Mouse (Mus musculus) cerebellum, adult 9-11 months (tissue): Measurements from ENCODE around the gene Sat2.
"Not testable (repeated sequence)": the region's sequence is repeated elsewhere in the genome, so short reads cannot be mapped to it uniquely, and the experiment has no call there.

Experiments
- DNase-seq: peaks from one replicate; pipeline ENCODE4 v3.0.0; 2022

The Sat2 gene

DNA sequence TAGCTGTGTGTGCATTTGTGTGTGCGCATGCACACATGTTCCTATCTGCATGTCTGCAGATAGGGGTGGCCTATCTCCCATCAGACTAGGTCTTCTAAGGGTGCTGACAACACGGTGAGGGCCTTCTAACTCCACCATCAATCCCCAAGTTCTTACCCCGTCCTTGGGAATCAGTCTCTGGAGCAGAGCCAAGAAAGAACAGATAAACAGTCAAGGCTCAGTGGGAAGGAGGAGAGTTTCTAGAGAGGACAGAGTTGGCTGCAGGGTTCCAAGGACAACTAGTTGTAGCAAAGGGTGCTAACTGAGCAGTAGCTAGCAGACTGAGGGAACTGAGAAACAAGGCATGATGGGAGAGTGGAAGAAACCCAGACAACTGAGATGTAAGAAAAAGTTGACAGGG, 20.1 kb upstream of the Sat2 start:
- DNase-seq = no peak

DNA sequence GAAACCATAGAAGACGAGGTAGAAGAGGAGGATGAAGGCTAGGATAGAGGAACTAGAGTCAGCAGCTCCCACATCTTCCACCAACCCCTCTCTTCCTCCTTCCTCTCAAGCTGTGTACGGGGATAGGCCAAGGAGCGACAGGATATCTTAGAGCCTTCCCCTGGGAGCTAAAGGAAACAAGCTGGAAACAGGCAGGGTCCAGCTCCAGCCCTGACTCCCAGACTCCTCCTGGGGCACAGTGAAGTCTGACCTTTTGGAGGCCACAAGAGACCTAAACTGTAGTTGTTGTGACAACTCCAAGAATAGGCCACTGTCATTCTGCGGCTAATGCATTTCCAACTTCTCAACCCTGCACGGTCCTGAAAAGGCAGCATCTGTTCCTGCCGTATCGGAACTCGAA, 18.3 kb upstream of the Sat2 start:
- DNase-seq = no peak

DNA sequence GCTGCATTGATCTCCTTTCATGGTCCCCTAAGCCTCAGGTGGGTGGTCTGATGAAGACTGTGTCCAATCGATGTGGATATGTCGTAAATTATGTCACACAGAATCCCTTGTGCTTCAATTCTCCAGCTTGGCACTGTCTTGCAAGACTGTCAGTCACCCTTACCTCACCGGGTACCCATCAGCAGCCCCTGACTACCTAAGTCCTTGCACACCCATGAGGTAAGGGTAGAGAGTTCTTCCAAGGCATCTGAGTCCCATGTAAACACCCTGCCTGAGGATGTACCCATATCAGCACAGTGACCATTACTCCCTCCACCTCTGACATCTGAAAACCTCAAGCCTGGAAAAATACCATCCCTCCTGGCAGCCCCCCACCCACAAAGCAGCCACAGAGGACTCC, 17.5 kb upstream of the Sat2 start:
- DNase-seq = no peak

DNA sequence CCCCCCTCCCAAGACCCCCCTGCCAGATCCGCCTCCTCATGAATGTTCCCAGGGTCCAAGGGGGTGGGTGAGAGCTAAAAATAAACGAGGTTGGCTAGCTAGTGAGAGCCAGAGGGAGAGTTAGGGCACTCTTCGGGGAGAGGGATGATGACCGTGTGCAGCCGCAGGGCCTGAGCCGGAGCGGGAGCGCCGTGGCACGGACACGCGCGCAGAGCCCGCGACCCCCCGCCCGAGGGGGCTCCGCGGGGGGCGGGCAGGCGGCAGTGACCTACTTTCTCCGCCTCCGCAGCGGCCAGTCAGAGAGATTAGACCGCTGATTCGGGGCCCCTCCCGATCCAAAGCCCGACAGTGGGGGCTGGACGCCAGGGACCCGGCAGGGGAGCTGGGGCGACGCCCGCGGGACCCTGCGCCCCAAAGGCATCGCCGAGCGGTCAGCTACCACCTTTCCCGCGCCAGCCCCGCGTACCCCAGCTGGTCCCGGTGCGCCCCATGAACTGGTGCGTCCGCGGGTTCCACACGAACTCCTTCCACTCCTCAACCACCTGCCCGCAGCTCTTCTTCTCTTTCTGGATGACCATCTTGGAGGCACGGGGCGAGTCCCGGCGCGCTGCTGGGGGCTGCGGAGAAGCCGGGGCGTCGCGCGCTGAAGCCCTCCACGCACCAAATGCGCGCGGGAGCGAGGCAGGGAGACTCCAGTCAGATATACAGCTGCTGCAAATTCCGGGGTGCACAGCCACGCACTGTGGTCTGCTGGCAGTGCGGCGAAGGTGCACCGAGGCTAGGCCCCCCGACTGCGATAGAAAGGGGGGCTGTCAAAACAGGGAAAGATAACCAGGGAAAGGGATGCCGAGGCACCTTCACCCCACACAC, 16.8 kb upstream of the Sat2 start:
- DNase-seq = peak; percentile 92

DNA sequence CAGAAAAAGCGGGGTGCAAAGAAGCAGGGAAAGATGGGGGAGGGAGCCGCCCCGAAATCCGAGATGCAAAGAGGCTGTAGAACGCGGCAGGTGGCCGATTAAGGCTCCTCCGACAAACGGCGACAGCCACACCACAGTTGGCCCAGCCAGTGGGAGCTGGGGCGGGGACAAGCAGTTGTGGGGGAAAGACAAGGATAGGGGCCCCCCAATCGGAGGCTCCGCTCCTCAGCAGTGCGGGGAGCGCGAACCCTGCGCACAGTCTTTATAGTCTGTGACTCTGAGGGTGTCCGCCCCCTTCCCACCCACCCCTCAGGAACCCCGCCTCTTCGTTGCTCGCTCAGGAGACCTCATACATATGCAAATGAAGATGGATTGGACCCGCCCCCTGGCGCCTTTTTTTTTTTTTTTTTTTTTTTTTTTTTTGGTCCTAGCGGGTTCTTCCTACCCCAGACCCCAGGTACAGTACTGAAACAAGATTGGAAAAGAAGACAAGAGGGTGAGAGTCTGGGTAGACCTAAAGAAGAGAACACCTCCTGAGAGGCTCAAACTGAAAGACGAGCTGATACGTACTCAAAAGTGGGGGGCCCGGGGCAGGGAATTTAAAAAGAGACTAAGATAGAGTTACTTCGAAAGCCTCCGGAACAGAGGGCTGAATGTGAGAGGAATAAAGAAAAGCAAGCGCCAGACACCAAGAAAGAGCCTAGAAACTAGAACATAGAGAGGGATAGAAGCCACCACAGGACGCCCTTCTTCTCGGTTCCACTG, 15.9 kb upstream of the Sat2 start, which contains the start of gene Atp1b2:
Atp1b2 (minus strand) TSS at position 217 of the 765 bp plus-strand sequence.
- DNase-seq = peak; percentile 95

DNA sequence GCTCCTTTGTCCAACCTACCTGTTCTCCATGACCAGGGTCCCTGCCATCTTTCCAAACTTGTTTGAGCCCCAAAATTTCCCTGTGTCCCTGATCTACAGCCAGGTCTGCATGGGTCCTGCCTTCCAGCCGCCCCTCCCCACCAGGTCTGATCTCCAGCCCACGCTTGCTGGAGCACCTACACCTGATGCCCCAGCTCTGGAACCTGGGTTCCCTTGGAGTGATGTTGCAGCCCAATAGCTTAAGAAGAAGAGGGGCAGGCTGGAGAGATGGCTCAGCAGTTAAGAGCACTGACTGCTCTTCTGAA, 15.4 kb upstream of the Sat2 start:
- DNase-seq = peak; percentile 73

DNA sequence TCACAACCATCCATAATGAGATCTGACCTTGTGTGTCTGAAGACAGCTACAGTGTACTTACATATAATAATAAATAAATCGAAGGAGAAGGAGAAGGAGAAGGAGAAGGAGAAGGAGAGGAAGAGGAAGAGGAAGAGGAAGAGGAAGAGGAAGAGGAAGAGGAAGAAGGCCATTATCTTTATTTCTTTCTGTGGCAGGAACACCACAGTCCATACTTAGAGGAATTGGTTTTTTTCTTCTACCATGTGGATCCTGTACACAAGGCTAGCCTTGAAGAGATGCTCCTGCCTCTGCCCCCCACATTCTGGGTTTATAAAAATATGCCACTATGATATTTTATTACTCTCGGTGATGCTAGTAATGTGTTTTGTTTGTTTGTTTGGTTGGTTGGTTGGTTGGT, 15.0 kb upstream of the Sat2 start:
- DNase-seq = no peak

DNA sequence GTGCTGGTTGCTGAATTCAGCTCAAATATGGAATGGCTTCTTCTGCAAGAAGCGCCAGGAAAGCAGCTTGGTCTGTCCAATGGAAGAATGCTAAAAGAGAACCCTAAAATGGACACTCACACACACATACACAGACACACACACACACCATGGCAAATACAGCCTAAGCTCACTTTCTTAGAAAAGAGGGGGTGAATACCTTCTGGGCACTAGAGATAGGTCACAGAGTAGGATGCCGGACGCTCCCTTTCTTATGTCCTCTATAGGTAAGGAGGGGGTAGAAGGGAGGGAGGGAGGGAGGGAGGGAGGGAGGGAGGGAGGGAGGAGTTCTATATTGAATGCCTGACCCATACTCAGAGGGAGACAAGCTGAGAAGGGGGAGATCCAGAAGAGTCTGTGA, 13.3 kb upstream of the Sat2 start:
- no peak for DNase-seq

DNA sequence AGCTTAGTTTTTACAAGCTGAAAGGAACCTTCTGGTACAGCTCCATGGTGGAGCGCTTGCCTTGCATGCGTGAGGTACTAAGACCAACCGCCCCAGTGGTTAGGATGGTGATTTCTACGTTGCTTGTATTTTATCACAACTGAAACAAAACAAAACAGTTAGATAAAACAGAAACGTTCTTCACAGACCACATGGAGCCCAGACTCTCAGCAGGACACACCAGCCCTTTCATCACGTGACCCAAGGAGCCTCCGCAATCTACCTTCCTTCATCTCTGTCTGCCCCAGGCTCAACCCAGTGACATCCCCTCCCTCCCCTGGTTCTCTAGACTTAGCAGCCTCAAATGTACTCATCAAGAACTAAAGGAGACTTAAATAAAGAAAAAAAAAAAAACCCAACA, 12.4 kb upstream of the Sat2 start:
- DNase-seq = no peak

DNA sequence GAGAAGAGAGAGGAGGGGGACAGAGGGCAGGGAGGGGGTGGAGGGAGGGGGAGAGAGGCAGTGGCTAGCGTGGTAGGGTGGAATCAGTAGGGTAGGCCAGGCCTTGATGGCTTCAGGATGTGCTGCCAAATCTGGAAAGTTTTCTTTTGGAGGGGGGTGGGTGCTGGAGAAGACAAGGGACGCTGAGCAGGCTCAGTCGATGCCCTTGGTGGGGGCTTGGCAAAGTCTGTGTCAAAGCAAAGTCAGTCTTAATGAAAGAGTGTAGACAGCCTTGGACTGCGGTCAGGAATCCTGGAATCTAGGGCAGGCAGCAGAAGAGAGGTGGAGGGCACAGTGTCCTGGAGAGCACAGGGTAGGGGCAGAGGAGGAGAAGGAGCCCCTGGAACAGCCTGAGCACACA, 10.9 kb upstream of the Sat2 start:
- peak; percentile 67 for DNase-seq

DNA sequence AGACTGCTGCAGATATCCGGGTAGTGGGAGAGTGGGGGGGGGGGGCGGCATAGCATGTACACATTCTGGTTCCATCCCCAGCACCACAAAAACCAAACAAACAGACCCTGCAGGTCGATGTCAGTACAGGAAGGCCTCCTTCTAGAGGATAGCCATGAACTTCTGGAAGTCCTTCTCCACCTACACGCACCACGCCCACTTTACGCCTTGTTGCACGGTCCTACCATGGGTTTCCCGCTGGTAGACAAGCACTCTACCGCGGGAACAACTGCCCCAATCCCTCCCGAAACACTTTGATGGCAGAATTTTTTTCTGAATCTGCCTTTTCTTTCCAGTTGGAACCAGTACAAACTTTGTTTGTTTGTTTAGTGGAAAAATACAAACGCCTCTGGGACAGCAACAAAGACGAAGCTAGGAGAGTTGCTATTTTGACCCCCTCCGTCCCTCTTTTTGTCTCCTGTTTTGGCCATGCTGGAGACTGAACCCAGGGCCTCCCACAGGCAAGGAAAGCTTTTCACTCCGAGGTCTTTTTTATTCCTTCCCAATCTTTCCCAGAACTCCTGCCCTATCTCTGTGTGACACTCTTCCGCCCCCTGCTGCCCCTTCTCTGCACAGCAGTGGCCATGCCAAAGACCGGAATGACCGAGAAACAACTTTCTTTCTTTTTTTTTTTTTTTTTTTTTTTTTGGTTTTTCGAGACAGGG, 8.1 kb upstream of the Sat2 start:
- peak; percentile 83 for DNase-seq

DNA sequence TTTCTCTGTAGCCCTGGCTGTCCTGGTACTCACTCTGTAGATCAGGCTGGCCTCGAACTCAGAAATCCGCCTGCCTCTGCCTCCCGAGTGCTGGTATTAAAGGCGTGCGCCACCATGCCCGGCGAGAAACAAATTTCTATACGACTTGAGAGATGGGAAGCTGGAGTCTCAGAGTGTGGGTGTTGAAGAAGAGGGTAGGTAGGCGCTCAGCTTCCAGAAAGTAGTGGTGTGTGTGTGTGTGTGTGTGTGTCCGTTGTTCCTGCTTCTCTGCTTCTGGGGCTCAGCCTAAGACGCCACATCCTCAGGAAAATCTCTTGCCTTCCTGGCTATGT, 7.6 kb upstream of the Sat2 start:
- not testable (repeated sequence) for DNase-seq

DNA sequence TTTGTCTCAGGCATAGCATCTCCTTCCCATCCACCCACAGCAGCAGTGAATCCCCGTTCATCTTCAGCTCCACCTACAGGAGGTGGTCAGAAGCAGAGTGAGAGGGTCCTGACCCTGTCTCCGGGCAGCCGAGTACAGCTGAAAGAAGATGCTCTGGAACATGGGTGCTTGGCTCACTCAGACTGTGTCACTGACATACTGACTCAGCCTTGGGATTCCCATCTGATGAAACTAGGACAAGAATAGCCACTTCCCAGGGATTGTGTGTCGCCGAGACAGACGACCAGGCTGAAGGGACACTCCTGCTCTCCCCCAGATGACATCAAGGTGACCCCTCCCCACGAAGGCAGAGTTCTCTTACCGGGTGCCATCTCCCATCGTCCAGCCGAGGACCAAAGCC, 5.0 kb upstream of the Sat2 start:
- DNase-seq = peak; percentile 28

DNA sequence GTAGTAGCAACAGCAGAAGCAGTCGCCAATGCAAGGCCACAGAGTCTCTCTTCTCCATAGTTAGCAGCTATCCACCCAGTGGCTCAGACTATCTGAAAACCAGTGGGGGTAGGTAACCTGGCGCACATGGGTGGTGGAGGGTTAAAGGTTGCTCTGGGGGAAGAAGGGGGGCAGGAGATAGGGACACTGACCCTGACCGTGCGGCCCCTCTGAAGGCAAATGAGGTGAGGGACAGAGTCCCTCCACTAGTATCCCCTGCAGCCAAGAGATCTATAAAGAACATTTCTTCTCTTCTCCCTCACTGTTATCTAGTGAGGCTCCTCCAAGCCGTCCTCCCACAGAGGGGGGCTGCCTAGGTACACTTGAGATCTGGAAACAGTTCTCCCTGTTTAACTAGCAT, 4.0 kb upstream of the Sat2 start, which contains the start of gene Shbg:
Shbg (minus strand) TSS at position 101 of the 400 bp plus-strand sequence.
- DNase-seq = peak; percentile 23

DNA sequence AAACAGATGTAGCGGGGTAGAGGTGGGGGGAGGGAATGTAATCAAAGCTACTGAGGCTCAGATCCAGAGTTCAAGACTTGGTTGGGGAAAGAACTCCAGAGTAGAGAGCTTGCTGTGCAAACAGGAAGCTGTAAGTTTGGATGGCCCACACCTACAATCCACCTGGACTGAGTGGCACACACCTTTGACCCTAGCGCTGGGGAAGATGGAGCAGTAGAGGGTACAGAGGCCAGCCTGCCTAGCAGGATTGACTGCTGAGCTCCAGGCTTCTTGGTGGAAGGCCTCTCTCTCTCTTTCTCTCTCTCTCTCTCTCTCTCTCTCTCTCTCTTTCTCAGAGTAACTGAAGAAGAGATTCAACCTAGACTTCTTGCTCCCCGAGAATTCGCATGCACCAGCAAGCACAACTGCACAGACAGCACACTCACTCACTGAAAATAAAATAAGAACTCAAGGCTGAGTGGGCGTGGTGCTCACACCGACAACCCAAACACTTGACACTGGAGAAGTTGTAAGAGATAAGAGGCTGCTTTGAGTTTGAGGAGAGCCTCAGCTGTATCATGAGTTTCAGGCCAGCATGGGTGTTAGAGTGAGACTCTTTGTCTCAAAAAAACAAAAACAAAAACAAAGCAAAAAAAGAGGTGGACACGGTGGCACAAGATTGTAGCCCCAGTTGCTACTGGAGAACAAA, 1.3 kb upstream of the Sat2 start:
- peak; percentile 23 for DNase-seq

DNA sequence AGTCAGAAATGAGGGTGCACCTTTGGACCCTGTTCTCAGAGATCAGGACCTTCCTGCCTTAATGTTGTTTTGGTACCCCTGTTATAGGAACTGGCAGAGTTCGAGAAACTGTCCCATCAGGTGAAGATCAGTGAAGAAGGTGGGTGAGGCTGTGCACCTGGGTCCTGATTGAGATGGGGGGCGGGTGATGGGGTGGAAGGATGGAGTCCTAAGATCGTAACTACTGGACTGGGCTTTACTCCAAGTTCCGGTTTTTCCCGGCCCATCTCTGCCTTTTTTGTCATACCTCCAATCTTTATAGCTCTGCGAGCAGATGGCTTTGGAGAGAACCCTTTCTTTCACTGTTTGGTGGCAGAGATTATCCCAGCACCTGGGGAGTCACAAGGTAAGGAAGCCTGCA, 582 bp downstream of the Sat2 start:
- DNase-seq = peak; percentile 74

DNA sequence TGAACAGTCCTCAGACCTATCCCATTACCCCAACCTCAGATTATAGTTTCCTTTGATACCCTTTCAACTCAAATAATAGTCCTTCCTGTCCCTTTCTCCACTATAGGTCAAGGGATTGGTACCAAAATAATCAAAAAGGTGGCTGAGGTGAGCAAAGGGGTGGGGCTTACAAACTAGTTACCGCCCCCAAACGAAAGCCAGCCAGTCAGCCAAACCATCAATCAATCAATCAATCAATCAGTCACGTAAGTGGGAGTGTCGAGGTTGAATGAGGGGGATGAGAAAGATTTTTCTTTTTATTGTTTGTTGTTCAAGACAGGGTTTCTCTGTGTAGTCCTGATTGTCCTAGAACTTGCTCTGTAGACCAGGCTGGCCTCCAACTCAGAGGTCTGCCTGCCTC, 1.2 kb downstream of the Sat2 start:
- peak; percentile 27 for DNase-seq

DNA sequence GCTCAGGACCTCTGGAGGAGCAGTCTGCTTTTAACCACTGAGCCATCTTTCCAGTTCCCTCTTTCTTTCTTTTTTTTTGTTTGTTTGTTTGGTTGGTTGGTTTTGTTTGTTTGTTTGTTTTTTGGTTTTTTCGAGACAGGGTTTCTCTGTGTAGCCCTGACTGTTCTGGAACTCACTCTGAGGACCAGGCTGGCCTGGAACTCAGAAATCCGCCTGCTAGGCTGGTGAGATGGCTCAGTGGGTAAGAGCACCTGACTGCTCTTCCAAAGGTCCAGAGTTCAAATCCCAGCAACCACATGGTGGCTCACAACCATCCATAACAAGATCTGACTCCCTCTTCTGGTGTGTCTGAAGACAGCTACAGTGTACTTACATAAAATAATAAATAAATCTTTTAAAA, 2.5 kb downstream of the Sat2 start:
- not testable (repeated sequence) for DNase-seq

DNA sequence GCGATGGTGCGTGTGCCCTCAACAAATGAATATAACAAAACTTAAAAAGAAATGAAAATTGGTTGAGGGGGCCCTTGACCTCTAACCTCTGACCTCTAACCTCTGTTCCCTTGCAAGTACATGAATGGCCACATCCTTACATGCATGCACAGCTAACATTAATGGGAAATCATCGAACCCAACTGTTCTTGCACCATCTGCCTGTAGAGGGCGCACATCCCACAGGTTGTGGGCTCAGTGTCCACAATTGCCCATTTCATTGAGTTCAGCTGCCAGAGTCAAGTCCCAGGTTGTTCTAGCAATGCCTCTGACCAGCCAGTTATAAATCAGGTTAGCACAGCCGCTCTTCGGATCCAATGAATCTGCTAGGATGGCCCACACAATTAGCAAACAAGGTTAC, 6.5 kb downstream of the Sat2 start:
- DNase-seq = peak; percentile 84

DNA sequence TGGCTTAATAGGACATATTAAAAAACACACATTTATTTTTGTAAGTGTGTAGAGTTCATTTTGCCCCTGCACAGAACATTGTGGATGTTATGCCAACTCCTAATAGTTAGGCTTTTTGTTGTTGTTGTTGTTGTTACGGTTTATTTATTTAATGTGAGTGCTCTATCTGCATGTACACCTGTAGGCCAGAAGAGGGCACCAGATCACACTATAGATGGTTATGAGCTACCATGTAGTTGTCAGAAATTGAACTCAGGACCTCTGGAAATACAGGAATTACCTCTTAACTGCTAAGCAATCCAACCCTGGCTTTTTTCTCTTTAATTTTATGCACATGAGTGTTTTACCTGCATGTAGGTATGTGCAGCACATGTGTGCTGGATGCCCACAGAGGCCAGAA, 8.0 kb downstream of the Sat2 start:
- no peak for DNase-seq

DNA sequence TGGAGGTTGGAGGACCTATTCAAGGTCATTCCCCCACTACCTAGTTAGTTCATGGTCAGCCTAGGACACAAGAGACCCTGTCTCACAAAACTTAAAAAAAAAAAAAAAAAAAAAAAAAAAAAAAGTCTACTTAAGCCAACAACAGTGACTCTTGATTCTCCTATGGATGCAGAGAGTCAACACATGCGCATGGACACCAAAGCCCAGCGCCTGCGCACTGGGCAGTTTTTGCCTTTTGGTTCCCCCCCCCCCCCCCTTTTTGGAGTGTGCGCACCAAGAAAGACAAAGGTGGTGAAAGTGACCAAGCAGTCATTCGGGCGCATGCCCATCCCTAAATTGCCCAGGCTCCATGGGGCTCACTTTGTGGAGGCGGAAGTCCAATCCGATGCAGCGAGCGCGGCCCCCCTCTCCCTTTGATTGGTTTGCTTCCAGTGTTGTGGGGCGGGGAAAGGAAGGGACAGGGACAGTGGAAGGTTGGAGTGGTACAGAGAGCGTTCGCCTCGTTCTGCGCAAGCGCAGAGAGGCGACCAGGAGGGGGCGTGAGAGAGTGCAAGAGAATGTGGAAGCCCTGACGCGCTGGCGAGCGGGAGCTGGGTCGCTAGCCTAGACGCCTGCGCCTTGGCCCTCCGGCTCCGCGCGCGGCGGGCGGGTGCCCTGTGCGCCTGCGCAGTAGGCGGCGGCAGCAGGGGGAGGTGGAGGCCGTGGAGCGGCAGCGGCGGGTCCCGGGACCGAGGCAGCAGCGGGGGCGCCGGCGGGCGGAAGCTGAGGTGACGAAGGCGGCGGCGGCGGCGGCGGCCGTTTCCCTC, 10.7 kb downstream of the Sat2 start, which contains the start of gene Fxr2:
Fxr2 (plus strand) TSS at position 707 of the 806 bp plus-strand sequence.
- peak; percentile 100 for DNase-seq
